In the genomic region with DNA sequence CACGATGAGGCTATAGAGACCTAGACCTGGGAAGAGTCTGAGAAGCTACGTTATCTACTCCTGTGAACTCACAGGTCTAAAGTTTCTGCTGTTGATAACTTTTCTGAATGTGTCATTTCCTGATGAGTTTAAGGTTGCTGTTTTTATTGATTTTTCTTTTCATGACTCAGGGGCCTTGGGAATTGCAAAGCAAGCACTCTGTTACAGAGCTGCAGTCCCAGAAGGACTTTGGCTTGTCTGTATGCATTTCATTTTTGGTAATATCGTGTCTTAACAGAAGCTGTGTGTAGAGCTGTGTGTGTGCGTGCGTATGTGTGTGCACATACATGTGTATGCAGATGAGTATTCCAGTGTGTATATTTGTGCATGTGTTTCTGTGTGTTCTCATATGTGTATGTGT, we compare ENCODE assay signal across 25 mouse cellular contexts.
"Had no signal": no experiment of that assay in that cellular context is flagged by ENCODE, and none has a peak within 500 bp of the region (broad histone marks: within the 10 kb centered on the region; RNA-seq: fewer than 3 reads in every experiment).

No protein-coding gene starts in this region.

- H3K9ac ChIP-seq: heart, embryonic 12.5 days; hindbrain, embryonic 12.5 days; hindbrain, embryonic 14.5 days; limb, embryonic 12.5 days; liver, embryonic 13.5 days had no signal

- H3K36me3 ChIP-seq: heart, embryonic 10.5 days; heart, embryonic 12.5 days; hindbrain, embryonic 12.5 days; limb, embryonic 10.5 days; limb, embryonic 12.5 days; liver, embryonic 13.5 days had no signal

- H3K27ac ChIP-seq: gastrocnemius, adult 2 months; heart, embryonic 10.5 days; hindbrain, embryonic 12.5 days; hindbrain, embryonic 14.5 days; layer of hippocampus, adult 2 months; left cerebral cortex, adult 2 months; limb, embryonic 10.5 days; limb, embryonic 12.5 days; liver, embryonic 13.5 days had no signal

- H3K4me3 ChIP-seq: gastrocnemius, adult 2 months; heart, embryonic 10.5 days; heart, embryonic 12.5 days; hindbrain, embryonic 12.5 days; layer of hippocampus, adult 2 months; left cerebral cortex, adult 2 months; limb, embryonic 10.5 days; limb, embryonic 12.5 days; liver, embryonic 13.5 days had no signal

- H3K4me1 ChIP-seq: liver, embryonic 13.5 days had no signal

- H3K9me3 ChIP-seq: heart, embryonic 10.5 days; heart, embryonic 12.5 days; hindbrain, embryonic 12.5 days; limb, embryonic 10.5 days; limb, embryonic 12.5 days; liver, embryonic 13.5 days had no signal

- DNase-seq: gastrocnemius, adult 2 months; gastrocnemius, postnatal 10 days; gastrocnemius, postnatal 25 days; heart, adult 18-20 months; heart, postnatal 10 days; heart, postnatal 4 days; kidney, adult 11 months; kidney, adult 2 months; kidney, adult 9 months; kidney, postnatal 10 days; kidney, postnatal 25 days; kidney, postnatal 4 days; liver; liver, embryonic 13.5 days had no signal

- H3K27me3 ChIP-seq: heart, embryonic 12.5 days; hindbrain, embryonic 12.5 days had no signal

- H3K4me2 ChIP-seq: heart, embryonic 12.5 days; hindbrain, embryonic 12.5 days; hindbrain, embryonic 14.5 days; limb, embryonic 12.5 days; liver, embryonic 11.5 days; liver, embryonic 13.5 days had no signal

- ATAC-seq: hindbrain, embryonic 16.5 days; inflammation-experienced regulatory T-cells, adult 6 months had no signal
